Mouse (Mus musculus): Measurements from ENCODE around the gene Nol4l. TPM values are rescaled to one million over a fixed set of nuclear protein-coding genes. Genes with fewer than 3 reads are reported as not detected.
A peak's percentile ranks its signal among the peaks of the same experiment; 100 is the strongest.

Nol4l gene
- total RNA-seq, 2 experiments from 2014 or later: 111 to 122 TPM

- intact Hi-C loops (cut with DNase I): no loop called here
- DNase-seq: no peak
Measured at GRCm38 (mm10) chr2:153484071-153484470, 45.7 kb downstream of the Nol4l start.

GRCm38 (mm10) chr2:153483118-153483983 is 46.4 kb downstream of the Nol4l start:
- intact Hi-C loops (cut with DNase I): no loop called here
- peak; percentile 95 for DNase-seq

GRCm38 (mm10) chr2:153481861-153482120 is 48.0 kb downstream of the Nol4l start:
- intact Hi-C loops (cut with DNase I): no loop called here
- DNase-seq: no peak

GRCm38 (mm10) chr2:153481108-153481860 is 48.5 kb downstream of the Nol4l start:
- intact Hi-C loops (cut with DNase I): no loop called here
- DNase-seq: peak; percentile 54

GRCm38 (mm10) chr2:153479486-153479885 is 50.3 kb downstream of the Nol4l start:
- intact Hi-C loops (cut with DNase I): loop anchor here (5.0 kb wide), 1 partner anchor 108 kb away; no protein-coding TSS in a partner anchor

GRCm38 (mm10) chr2:153478583-153478982 is 51.2 kb downstream of the Nol4l start:
- DNase-seq: peak; percentile 78
- intact Hi-C loops (cut with DNase I): loop anchor here (5.0 kb wide), 1 partner anchor 109 kb away; no protein-coding TSS in a partner anchor

More at GRCm38 (mm10) chr2:153479486-153479885, 50.3 kb downstream of the Nol4l start:
- DNase-seq: no peak

- DNase-seq: peak; percentile 42
- intact Hi-C loops (cut with DNase I): loop anchor here (5.0 kb wide), 1 partner anchor 112 kb away; no protein-coding TSS in a partner anchor
Measured at GRCm38 (mm10) chr2:153475114-153476112, 54.4 kb downstream of the Nol4l start.

GRCm38 (mm10) chr2:153470983-153471382 is 58.8 kb downstream of the Nol4l start:
- intact Hi-C loops (cut with DNase I): no loop called here
- DNase-seq: peak; percentile 85

- DNase-seq: no peak
- intact Hi-C loops (cut with DNase I): no loop called here
Measured at GRCm38 (mm10) chr2:153469764-153470163, 60.0 kb downstream of the Nol4l start.

GRCm38 (mm10) chr2:153469317-153469716 is 60.5 kb downstream of the Nol4l start:
- intact Hi-C loops (cut with DNase I): no loop called here
- DNase-seq: no peak

- intact Hi-C loops (cut with DNase I): no loop called here
- DNase-seq: no peak
Measured at GRCm38 (mm10) chr2:153467372-153467771, 62.4 kb downstream of the Nol4l start.

- DNase-seq: no peak
- intact Hi-C loops (cut with DNase I): no loop called here
Measured at GRCm38 (mm10) chr2:153463257-153463656, 66.5 kb downstream of the Nol4l start.

- intact Hi-C loops (cut with DNase I): no loop called here
- no peak for DNase-seq
Measured at GRCm38 (mm10) chr2:153458022-153458441, 71.7 kb downstream of the Nol4l start.

GRCm38 (mm10) chr2:153457467-153457866 is 72.3 kb downstream of the Nol4l start:
- intact Hi-C loops (cut with DNase I): no loop called here
- DNase-seq: no peak

GRCm38 (mm10) chr2:153454841-153455506 is 74.8 kb downstream of the Nol4l start:
- no peak for DNase-seq
- intact Hi-C loops (cut with DNase I): no loop called here

- intact Hi-C loops (cut with DNase I): no loop called here
- DNase-seq: peak; percentile 85
Measured at GRCm38 (mm10) chr2:153453961-153454759, 75.6 kb downstream of the Nol4l start.

GRCm38 (mm10) chr2:153448519-153448918 is 81.3 kb downstream of the Nol4l start:
- intact Hi-C loops (cut with DNase I): no loop called here
- DNase-seq: no peak

GRCm38 (mm10) chr2:153447719-153448118 is 82.1 kb downstream of the Nol4l start:
- intact Hi-C loops (cut with DNase I): no loop called here
- no peak for DNase-seq

- intact Hi-C loops (cut with DNase I): no loop called here
- DNase-seq: no peak
Measured at GRCm38 (mm10) chr2:153446476-153446875, 83.3 kb downstream of the Nol4l start.

Measured in left cerebral cortex, postnatal 4 days (tissue).